Mouse (Mus musculus) embryonic facial prominence, embryonic 10.5 days (tissue): Measurements from ENCODE around the gene Cables2. TPM values are rescaled to one million over a fixed set of nuclear protein-coding genes. Genes with fewer than 3 reads are reported as not detected.

Experiments used
- DNase-seq: peaks from one replicate; pipeline ENCODE4 v3.0.0-alpha.2; 2017; ENCODE audit warnings: low spot score
- H3K27ac ChIP-seq: fragments of 300-500 bp; sonication (generic); replicated peaks from 2 replicates; pipeline ENCODE4 v1.5.1; 2016; ENCODE audit warnings: mild to moderate bottlenecking
- H3K27me3 ChIP-seq: fragments of 300-500 bp; sonication (generic); replicated peaks from 2 replicates; pipeline ENCODE4 v1.6.1; 2016; ENCODE audit warnings: low read depth, mild to moderate bottlenecking; ENCODE audit not compliant: poor library complexity, severe bottlenecking
- H3K36me3 ChIP-seq: fragments of 300-500 bp; sonication (generic); replicated peaks from 2 replicates; pipeline ENCODE4 v1.6.1; 2016; ENCODE audit warnings: mild to moderate bottlenecking, moderate library complexity
- H3K4me1 ChIP-seq: fragments of 300-500 bp; sonication (generic); 2 replicates; pipeline ENCODE4 v1.6.1; 2016
- H3K4me3 ChIP-seq: fragments of 300-500 bp; sonication (generic); 2 replicates; pipeline ENCODE4 v1.5.1; 2016; ENCODE audit warnings: mild to moderate bottlenecking, moderate library complexity
- H3K9me3 ChIP-seq: fragments of 300-500 bp; sonication (generic); 2 replicates; pipeline ENCODE4 v1.6.1; 2016; ENCODE audit warnings: mild to moderate bottlenecking
- WGBS: fragments of 180-500 bp; shearing (Covaris S2); methylation state at CpG from one replicate; pipeline ENCODE4 v1.1.7; 2016; 5-methylcytosine and 5-hydroxymethylcytosine counted together
- polyA plus RNA-seq: library from polyadenylated mRNA; unstranded; fragments of >200 nt; fragmentation: Nextera tagmentation; extraction: Ambion mirVana; gene quantifications from 2 replicates; pipeline ENCODE4 v1.2.1, GENCODE M21; 2016

The Cables2 gene
- 12.7 and 13.2 TPM in 2 replicates for polyA plus RNA-seq

- H3K27me3 ChIP-seq: peaks cover 21% of the 10 kb centered on the region
- H3K36me3 ChIP-seq: peaks cover 30% of the 10 kb centered on the region
- H3K4me1 ChIP-seq: peaks cover 47% of the 10 kb centered on the region
- H3K27ac ChIP-seq: peak within 1 kb of the TSS; percentile 94
- DNase-seq: peak; percentile 97
- H3K9me3 ChIP-seq: no peaks in the 10 kb centered on the region
- H3K4me3 ChIP-seq: peak within 1 kb of the TSS; percentile 85
- WGBS: 8% methylated on average over 68 of the region's 68 CpGs
Measured at GRCm38 (mm10) chr2:180273394-180274244, at the start of gene Cables2. TSS of gene Cables2 (minus strand) at chr2:180273496.

DNA sequence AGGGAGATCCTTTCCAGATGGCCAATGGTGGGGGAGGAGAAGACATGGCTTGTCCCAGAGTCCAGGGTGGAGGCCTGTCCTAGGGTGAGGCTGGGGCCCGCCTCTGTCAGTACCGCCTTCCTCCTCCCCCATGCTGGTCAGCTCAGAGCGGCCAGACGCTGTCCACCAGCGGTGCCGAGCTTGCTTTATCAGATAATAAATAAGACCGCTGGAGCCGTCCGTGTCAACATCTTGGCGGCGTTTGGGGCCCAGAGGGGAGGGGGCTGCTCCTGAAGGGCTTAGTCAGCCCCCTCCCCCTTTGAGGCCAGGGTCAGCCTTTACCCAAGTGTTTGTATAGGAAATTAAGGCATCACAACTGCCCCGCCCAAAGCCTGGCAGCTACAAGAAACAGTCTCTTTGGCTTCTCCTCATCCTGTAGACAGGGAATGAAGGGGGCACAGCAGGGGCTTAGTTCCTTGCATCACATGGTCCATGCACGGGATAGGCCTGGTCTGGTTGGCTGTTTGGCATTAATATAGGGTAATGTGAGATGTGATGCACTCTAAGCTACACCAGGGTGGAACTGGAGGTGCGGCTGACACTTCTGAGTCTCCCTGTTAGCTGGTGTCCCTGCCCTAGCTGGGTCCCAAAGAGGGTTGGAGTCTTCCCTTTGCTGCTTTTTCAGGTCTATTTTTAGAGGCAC is 49.5 kb upstream of the Cables2 start:
- 33% methylated on average over 14 of the region's 14 CpGs for WGBS
- Histone ChIP-seq H3K27me3 (peaks cover 5% of the 10 kb centered on the region; the same call in 1 of the 2 replicates), H3K9me3 (no peaks in the 10 kb centered on the region), H3K4me1 (peaks cover 15% of the 10 kb centered on the region), H3K27ac (no peak overlapping the region), H3K36me3 (no peaks in the 10 kb centered on the region), H3K4me3 (no peak overlapping the region)
- DNase-seq: peak; percentile 26

- H3K27me3 ChIP-seq: peaks cover 9% of the 10 kb centered on the region; the same call in 1 of the 2 replicates
- H3K4me1 ChIP-seq: peaks cover 15% of the 10 kb centered on the region
- H3K27ac ChIP-seq: no peak overlapping the region
- no peak for DNase-seq
- no peaks in the 10 kb centered on the region for H3K36me3 ChIP-seq
- H3K9me3 ChIP-seq: no peaks in the 10 kb centered on the region
- H3K4me3 ChIP-seq: no peak overlapping the region
- WGBS: 72% methylated on average over 4 of the region's 4 CpGs
Measured at GRCm38 (mm10) chr2:180320216-180320615, 46.9 kb upstream of the Cables2 start.

DNA sequence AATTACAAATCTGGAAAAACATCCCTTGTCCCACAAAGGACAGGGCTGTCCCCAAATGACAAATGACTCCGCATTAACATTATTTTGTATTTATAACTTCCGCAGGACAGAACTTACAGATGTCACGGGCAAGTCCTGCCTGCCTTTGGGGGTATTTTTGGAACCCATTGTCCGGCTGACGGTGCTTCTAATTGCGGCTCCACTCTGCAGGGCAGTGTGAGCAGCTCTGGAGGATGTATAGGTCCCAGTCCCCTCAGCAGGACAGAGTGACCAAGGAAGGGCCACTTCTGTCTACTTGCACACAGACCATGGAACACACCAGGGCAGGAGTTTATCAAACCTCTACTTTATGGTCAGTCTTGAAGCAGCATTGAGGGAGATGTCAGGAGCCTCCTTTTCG is 44.3 kb upstream of the Cables2 start:
- WGBS: 85% methylated on average over 7 of the region's 7 CpGs
- no peak for DNase-seq
- Histone ChIP-seq H3K4me3 (no peak overlapping the region), H3K27ac (no peak overlapping the region), H3K36me3 (no peaks in the 10 kb centered on the region), H3K27me3 (peaks cover 9% of the 10 kb centered on the region; the same call in 1 of the 2 replicates), H3K4me1 (peaks cover 6% of the 10 kb centered on the region), H3K9me3 (no peaks in the 10 kb centered on the region)

DNA sequence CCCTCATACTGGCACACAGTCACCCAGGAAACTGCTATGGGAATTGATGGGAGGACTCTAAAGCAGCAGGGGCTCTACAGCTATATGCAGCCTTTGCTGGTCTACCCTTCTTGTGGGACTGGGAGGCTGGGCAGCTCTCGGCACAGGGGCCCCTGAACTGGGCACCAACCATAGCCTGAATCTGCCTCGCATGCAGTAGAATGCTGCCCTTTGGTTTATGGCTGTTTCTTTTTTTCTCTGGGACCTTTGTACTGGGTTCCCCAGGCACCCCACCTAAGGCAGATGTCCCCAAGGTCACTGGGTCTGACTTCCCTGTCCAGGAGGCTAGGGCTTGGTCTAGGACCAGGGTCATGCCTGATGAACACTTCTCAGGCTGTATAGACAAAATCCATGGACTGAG is 41.0 kb upstream of the Cables2 start:
- no peaks in the 10 kb centered on the region for H3K9me3 ChIP-seq
- H3K36me3 ChIP-seq: no peaks in the 10 kb centered on the region
- no peaks in the 10 kb centered on the region for H3K4me1 ChIP-seq
- no peak overlapping the region for H3K27ac ChIP-seq
- H3K27me3 ChIP-seq: peaks cover 9% of the 10 kb centered on the region; the same call in 1 of the 2 replicates
- no peak overlapping the region for H3K4me3 ChIP-seq
- WGBS: 85% methylated on average over 2 of the region's 2 CpGs
- DNase-seq: no peak

DNA sequence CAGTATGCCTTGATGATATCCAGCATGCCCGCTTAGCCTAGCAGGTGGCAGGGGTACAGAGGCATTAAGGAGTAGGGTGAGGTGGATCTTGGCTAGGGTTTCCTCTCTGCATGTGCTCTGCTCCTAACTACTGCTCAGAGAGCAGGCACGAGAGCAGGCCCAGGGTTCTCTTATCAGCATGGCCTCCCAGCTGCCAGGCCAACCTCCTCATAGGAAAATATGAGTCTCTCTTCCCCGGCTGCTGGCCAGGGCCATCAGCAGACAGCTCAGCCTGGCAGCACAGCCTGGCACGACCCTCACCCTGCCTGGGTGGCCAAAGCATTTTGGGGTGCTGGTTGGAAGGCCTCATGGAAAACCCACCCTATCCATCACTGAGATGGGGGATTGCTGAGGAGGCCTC is 37.9 kb upstream of the Cables2 start:
- no peaks in the 10 kb centered on the region for H3K27me3 ChIP-seq
- no peaks in the 10 kb centered on the region for H3K4me1 ChIP-seq
- no peak for DNase-seq
- H3K36me3 ChIP-seq: no peaks in the 10 kb centered on the region
- no peak overlapping the region for H3K27ac ChIP-seq
- H3K9me3 ChIP-seq: no peaks in the 10 kb centered on the region
- no peak overlapping the region for H3K4me3 ChIP-seq
- 84% methylated on average over 4 of the region's 4 CpGs for WGBS

GRCm38 (mm10) chr2:180307680-180308079 is 34.4 kb upstream of the Cables2 start:
- WGBS: 60% methylated on average over 2 of the region's 2 CpGs
- Histone ChIP-seq H3K36me3 (no peaks in the 10 kb centered on the region), H3K27ac (no peak overlapping the region), H3K4me3 (no peak overlapping the region), H3K4me1 (no peaks in the 10 kb centered on the region), H3K9me3 (no peaks in the 10 kb centered on the region), H3K27me3 (no peaks in the 10 kb centered on the region)
- DNase-seq: no peak

GRCm38 (mm10) chr2:180306423-180307168 is 33.3 kb upstream of the Cables2 start:
- Histone ChIP-seq H3K9me3 (0 out of 2 replicates have a peak, but pooled peaks cover 4% of the 10 kb centered on the region), H3K27ac (no peak overlapping the region), H3K4me1 (no peaks in the 10 kb centered on the region), H3K27me3 (no peaks in the 10 kb centered on the region), H3K4me3 (no peak overlapping the region), H3K36me3 (no peaks in the 10 kb centered on the region)
- 90% methylated on average over 8 of the region's 8 CpGs for WGBS
- DNase-seq: no peak

DNA sequence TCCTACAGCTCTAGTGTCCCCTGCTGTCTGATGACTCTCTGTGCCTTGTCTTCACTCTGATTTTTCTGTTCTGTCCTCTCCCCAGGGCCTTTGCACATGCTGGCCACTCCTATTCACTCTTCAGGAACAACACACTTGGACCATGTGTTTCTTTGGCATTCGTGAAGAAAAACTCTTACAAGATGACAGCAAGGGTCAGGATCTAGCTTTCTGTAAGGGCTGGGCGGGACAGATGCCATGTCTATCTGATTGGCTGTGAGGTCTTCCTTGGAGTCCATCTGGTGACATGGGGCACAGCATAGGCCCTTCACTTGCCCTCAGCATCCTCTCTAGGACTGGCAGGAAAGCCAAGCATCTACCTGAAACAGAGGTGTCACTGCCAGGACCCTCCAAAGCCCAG is 32.7 kb upstream of the Cables2 start:
- no peaks in the 10 kb centered on the region for H3K36me3 ChIP-seq
- 78% methylated on average over 2 of the region's 2 CpGs for whole genome bisulfite sequencing
- H3K27ac ChIP-seq: no peak overlapping the region
- no peaks in the 10 kb centered on the region for H3K4me1 ChIP-seq
- H3K27me3 ChIP-seq: no peaks in the 10 kb centered on the region
- DNase-seq: no peak
- no peak overlapping the region for H3K4me3 ChIP-seq
- H3K9me3 ChIP-seq: 0 out of 2 replicates have a peak, but pooled peaks cover 4% of the 10 kb centered on the region

- 0 out of 2 replicates have a peak, but pooled peaks cover 4% of the 10 kb centered on the region for H3K4me1 ChIP-seq
- H3K36me3 ChIP-seq: no peaks in the 10 kb centered on the region
- H3K9me3 ChIP-seq: 0 out of 2 replicates have a peak, but pooled peaks cover 4% of the 10 kb centered on the region
- H3K27ac ChIP-seq: no peak overlapping the region
- no peaks in the 10 kb centered on the region for H3K27me3 ChIP-seq
- no peak for DNase-seq
- H3K4me3 ChIP-seq: no peak overlapping the region
- WGBS: 79% methylated on average over 3 of the region's 3 CpGs
Measured at GRCm38 (mm10) chr2:180305490-180305889, 32.2 kb upstream of the Cables2 start.

DNA sequence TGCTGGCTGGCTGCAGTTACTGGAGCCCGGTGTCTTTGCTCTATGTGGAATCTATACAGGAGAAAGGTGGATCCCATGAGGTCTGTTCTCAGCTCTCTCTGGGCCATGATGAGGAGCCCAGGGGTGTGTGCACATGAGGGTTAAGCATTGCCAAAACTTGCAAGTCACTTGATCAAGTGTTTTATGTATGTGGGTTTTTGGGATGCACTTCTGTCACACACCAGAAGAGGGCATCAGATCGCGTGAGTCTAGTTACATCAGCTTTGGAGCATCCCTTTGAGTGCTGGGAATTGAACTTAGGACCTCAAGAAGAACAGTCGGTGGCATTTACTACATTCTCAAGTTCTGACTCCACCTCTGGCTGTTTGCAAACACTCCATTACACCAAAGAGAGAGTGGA is 31.3 kb upstream of the Cables2 start:
- WGBS: 57% methylated on average over 4 of the region's 4 CpGs
- no peak for DNase-seq
- Histone ChIP-seq H3K27ac (no peak overlapping the region), H3K36me3 (no peaks in the 10 kb centered on the region), H3K4me1 (0 out of 2 replicates have a peak, but pooled peaks cover 4% of the 10 kb centered on the region), H3K4me3 (no peak overlapping the region), H3K27me3 (no peaks in the 10 kb centered on the region), H3K9me3 (0 out of 2 replicates have a peak, but pooled peaks cover 4% of the 10 kb centered on the region)

- 0 out of 2 replicates have a peak, but pooled peaks cover 4% of the 10 kb centered on the region for H3K9me3 ChIP-seq
- H3K27me3 ChIP-seq: no peaks in the 10 kb centered on the region
- WGBS: 88% methylated on average over 12 of the region's 12 CpGs
- no peaks in the 10 kb centered on the region for H3K36me3 ChIP-seq
- 0 out of 2 replicates have a peak, but pooled peaks cover 4% of the 10 kb centered on the region for H3K4me1 ChIP-seq
- H3K4me3 ChIP-seq: no peak overlapping the region
- no peak overlapping the region for H3K27ac ChIP-seq
- no peak for DNase-seq
Measured at GRCm38 (mm10) chr2:180303468-180303867, 30.2 kb upstream of the Cables2 start.
